Mouse (Mus musculus) heart, embryonic 10.5 days (tissue): Measurements from ENCODE around the gene Apba2. TPM values are rescaled to one million over a fixed set of nuclear protein-coding genes. Genes with fewer than 3 reads are reported as not detected.

Source experiments
- DNase-seq: peaks from one replicate; pipeline ENCODE4 v3.0.0-alpha.2; 2017; ENCODE audit warnings: low spot score
- H3K27ac ChIP-seq: fragments of 300-500 bp; sonication (generic); 2 replicates; pipeline ENCODE4 v1.5.1; 2016; ENCODE audit warnings: mild to moderate bottlenecking
- H3K27me3 ChIP-seq: fragments of 300-500 bp; sonication (generic); 2 replicates; pipeline ENCODE4 v1.6.1; 2016; ENCODE audit warnings: mild to moderate bottlenecking; ENCODE audit not compliant: poor library complexity, insufficient read depth, severe bottlenecking
- H3K36me3 ChIP-seq: fragments of 300-500 bp; sonication (generic); 2 replicates; pipeline ENCODE4 v1.6.1; 2016; ENCODE audit warnings: mild to moderate bottlenecking, moderate library complexity
- H3K4me1 ChIP-seq: fragments of 300-500 bp; sonication (generic); 2 replicates; pipeline ENCODE4 v1.6.1; 2016; ENCODE audit warnings: mild to moderate bottlenecking
- H3K4me3 ChIP-seq: fragments of 300-500 bp; sonication (generic); 2 replicates; pipeline ENCODE4 v1.5.1; 2016; ENCODE audit warnings: mild to moderate bottlenecking, moderate library complexity
- H3K9me3 ChIP-seq: fragments of 300-500 bp; sonication (generic); 2 replicates; pipeline ENCODE4 v1.6.1; 2016; ENCODE audit warnings: mild to moderate bottlenecking, moderate library complexity
- WGBS: fragments of 180-500 bp; shearing (Covaris S2); methylation state at CpG from one replicate; pipeline ENCODE4 v1.1.7; 2016; 5-methylcytosine and 5-hydroxymethylcytosine counted together
- polyA plus RNA-seq: library from polyadenylated mRNA; unstranded; fragments of >200 nt; fragmentation: Nextera tagmentation; extraction: Ambion mirVana; gene quantifications from 2 replicates; pipeline ENCODE4 v1.2.1, GENCODE M21; 2016

The Apba2 gene
- polyA plus RNA-seq, 1 experiment from 2014 or later, result 1.0 TPM

DNA sequence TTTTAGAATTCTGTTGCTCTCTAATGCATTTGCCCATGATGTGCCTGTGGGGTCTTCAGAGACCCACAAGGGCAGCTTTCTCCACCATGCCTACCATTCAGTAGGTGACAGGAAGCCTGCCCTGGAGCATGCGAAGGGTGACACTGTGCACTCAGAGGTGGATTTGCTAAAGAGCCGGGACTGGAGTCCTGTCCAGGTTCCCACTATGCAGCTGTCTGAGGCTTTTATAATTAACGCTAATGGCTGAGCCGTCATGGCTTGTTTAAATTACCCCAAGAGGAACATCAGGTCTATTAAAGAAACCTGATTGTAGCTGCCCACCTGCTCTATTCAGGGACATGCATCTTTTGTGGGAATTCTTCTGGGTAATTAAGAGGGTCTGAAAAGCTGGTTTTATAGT, 78.4 kb downstream of the Apba2 start:
- H3K4me1 ChIP-seq, result no peaks in the 10 kb centered on the region
- H3K9me3 ChIP-seq, result no peaks in the 10 kb centered on the region
- H3K27me3 ChIP-seq, result no peaks in the 10 kb centered on the region
- DNase-seq, result no peak
- no peak overlapping the region for H3K4me3 ChIP-seq
- H3K36me3 ChIP-seq, result no peaks in the 10 kb centered on the region
- WGBS, result 78% methylated on average over 4 of the region's 4 CpGs
- no peak overlapping the region for H3K27ac ChIP-seq

DNA sequence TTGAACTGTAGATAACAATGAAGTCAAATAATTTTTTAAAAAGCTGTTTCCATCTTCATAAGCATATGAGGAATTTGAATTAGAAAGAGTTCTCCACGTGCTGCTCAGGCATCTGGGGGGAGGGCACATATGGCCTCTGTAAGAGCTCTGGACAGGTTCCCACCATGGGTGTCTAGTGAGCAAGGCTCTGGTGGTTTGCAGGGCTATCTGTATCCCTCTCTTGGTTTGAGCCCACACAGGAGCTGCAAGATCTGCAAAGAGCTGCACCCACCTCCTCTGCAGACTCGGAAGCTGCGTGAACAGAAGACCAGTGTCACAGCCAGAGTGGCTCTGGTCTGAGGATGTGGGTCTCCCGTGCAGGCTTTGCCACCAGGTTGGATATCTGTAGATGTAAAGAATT, 78.8 kb downstream of the Apba2 start:
- H3K9me3 ChIP-seq, result no peaks in the 10 kb centered on the region
- no peaks in the 10 kb centered on the region for H3K36me3 ChIP-seq
- H3K4me3 ChIP-seq, result no peak overlapping the region
- no peaks in the 10 kb centered on the region for H3K27me3 ChIP-seq
- WGBS, result 84% methylated on average over 4 of the region's 4 CpGs
- H3K4me1 ChIP-seq, result no peaks in the 10 kb centered on the region
- no peak for DNase-seq
- no peak overlapping the region for H3K27ac ChIP-seq

DNA sequence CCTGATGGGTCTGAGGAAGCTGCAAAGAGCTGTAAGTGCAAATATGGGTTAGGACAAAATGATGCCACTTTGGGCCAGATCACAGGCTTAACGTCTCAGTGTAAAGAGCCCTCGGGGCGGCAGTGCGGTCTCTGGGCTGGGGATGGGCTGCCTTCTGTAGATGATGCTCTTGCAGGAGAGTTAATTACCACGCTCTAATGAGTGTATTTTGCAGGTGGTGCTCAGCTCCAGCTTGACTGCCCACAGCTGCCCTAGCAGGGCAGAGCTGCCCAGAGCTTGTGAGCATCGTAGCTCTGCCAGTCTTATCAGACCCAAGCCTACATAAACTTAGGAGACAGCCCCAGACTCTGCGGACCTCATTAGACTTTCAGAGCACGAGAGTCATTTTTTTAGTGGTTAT, 80.9 kb downstream of the Apba2 start:
- Histone ChIP-seq H3K9me3 (no peaks in the 10 kb centered on the region), H3K27me3 (no peaks in the 10 kb centered on the region), H3K4me3 (no peak overlapping the region), H3K36me3 (no peaks in the 10 kb centered on the region), H3K4me1 (no peaks in the 10 kb centered on the region), H3K27ac (no peak overlapping the region)
- 85% methylated on average over 8 of the region's 8 CpGs for WGBS
- DNase-seq, result no peak

DNA sequence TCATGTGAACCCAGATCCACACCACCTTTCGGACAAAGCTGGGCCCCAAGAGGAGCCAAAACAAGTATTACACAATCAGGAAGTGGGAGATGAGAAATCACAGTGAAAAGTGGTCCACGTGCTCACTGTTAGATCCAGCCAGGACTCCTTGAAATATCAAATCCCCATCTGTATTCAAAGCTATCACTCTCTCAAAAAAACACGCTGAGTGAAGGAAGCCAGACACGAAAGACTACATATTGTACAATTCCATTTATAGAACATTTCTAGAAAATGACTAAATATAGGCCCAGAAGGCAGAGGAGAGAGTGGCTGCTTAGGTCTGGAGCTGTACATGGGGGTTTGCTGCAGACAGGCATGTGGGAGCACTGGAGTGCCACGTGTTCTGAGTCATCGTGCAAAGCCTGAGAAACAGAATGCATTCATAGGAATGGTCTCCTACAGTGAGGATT, 82.2 kb downstream of the Apba2 start:
- no peak for DNase-seq
- 81% methylated on average over 6 of the region's 6 CpGs for WGBS
- Histone ChIP-seq H3K36me3 (no peaks in the 10 kb centered on the region), H3K9me3 (no peaks in the 10 kb centered on the region), H3K27ac (no peak overlapping the region), H3K4me3 (no peak overlapping the region), H3K27me3 (no peaks in the 10 kb centered on the region), H3K4me1 (no peaks in the 10 kb centered on the region)

DNA sequence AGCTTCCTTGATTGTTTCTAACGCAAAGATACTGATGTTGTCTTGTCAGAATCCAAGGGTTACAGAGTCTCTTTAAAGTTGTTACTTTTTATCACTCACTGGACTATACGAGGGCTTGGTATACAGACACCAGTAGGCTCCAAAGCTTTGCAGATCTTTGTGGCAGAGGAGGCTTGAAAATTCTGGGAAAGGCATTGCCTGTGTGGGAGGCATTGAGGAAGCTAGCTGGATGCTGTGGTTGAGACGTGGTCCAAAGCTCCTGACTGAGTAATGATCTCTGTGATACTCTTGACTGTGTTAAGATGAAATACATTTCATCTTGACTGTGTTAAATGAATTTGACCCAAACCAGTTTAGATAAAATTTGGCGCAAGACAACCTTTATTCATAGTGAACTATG, 84.6 kb downstream of the Apba2 start:
- H3K4me3 ChIP-seq, result no peak overlapping the region
- H3K4me1 ChIP-seq, result no peaks in the 10 kb centered on the region
- 77% methylated on average over 4 of the region's 4 CpGs for WGBS
- no peak for DNase-seq
- H3K36me3 ChIP-seq, result no peaks in the 10 kb centered on the region
- no peaks in the 10 kb centered on the region for H3K9me3 ChIP-seq
- no peak overlapping the region for H3K27ac ChIP-seq
- H3K27me3 ChIP-seq, result no peaks in the 10 kb centered on the region

DNA sequence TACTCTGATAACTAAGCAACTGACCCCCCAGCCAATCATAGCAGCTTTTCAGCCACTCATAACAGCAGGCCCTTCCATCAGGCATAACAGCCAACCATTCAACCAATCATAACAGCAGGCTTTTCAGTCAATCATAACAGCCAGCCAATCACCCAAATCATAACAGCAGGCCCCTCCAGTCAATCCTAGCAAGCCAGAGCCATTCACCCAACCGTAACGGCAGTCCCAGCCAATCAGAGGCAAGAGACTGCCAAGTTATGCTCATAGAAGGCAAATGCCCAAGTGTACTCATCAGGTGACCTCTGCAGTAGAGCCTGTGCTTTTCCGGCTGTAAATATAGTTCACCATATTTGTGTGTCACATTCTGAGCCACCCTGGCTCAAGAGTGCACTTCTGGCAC, 85.1 kb downstream of the Apba2 start:
- Histone ChIP-seq H3K27ac (no peak overlapping the region), H3K9me3 (no peaks in the 10 kb centered on the region), H3K4me1 (no peaks in the 10 kb centered on the region), H3K36me3 (no peaks in the 10 kb centered on the region), H3K4me3 (no peak overlapping the region), H3K27me3 (no peaks in the 10 kb centered on the region)
- no peak for DNase-seq
- 86% methylated on average over 3 of the region's 3 CpGs for WGBS

DNA sequence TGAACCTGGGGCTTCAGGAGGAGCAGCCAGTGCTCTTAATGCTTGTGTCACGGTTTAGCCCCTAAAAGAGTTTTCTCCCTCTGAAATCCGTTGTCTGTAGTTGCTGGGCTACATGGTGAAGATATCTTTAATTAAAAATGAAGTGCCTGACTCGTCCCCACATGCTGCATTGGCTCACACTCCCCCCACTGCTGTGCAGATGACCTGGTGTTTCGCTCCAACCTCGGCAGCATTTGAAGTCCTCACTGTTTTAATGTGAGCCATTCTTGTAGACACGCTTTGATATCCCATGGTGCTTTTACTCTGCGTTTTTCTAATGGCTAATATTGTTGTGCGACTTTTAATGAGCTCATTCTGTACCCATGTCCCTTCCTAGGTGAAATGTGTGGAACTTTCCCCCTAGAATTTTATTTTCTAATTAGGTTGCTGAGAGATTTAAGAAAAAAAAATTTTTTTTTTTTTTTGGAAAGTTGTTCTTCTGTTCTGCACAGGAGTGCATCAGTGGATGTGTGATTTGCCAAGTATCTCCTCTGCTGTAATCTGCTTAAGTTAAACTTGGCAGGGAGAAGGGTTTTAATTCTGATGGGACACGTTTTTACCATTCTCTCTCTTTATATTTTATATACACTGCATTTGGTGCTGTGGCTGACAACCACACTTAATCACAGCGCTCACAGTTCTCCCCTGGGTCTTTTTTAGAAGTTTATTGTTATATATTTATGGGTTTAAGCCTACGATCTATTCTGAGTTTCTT, 87.3 kb downstream of the Apba2 start:
- 75% methylated on average over 11 of the region's 11 CpGs for WGBS
- no peaks in the 10 kb centered on the region for H3K36me3 ChIP-seq

DNA sequence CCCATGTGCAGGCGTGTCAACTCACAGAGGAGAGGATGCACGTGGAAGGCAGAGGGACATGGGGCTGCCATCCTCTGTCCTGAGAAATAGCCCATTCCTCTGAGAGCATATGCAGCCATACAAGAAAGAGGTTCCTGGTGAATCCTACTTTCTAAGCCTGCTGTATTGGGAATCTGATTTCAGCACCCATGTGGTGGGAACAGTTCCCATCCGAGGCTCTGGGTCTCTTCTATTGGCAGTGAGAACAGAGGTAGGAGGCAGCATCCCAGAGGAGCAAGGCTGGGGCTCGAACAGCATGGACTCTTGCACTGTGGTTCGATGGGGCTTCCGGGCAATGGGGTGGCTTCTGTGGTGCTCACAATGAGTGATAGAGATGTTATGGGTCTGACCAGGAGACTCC, 93.8 kb downstream of the Apba2 start:
- DNase-seq, result no peak
- H3K27ac ChIP-seq, result no peak overlapping the region
- no peaks in the 10 kb centered on the region for H3K36me3 ChIP-seq
- no peaks in the 10 kb centered on the region for H3K4me1 ChIP-seq
- no peaks in the 10 kb centered on the region for H3K27me3 ChIP-seq
- no peak overlapping the region for H3K4me3 ChIP-seq
- 57% methylated on average over 6 of the region's 6 CpGs for WGBS
- H3K9me3 ChIP-seq, result no peaks in the 10 kb centered on the region

More for the DNA sequence above, 87.3 kb downstream of the Apba2 start:
- no peak overlapping the region for H3K27ac ChIP-seq
- no peaks in the 10 kb centered on the region for H3K9me3 ChIP-seq
- no peak overlapping the region for H3K4me3 ChIP-seq
- no peak for DNase-seq
- H3K27me3 ChIP-seq, result no peaks in the 10 kb centered on the region
- H3K4me1 ChIP-seq, result no peaks in the 10 kb centered on the region

DNA sequence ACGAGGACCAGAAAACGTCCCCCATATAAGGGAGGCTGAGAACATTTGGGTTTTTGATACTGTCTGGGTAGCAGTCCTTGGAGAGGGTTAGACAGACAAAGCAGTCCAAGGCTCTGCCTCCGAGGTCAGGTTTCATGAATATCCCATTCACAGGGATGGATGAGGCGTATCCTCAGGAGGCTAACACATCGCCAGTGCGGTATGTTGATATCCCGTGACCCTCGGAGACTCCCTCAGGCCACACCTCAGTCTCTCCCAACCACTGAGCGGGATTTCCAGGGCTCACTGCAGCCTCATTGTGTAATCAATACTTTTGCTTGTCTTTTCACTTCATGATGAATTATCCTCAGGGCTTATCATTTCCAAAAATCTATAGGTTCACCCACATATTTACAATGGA, 95.1 kb downstream of the Apba2 start:
- Histone ChIP-seq H3K4me3 (no peak overlapping the region), H3K9me3 (no peaks in the 10 kb centered on the region), H3K36me3 (no peaks in the 10 kb centered on the region), H3K27ac (no peak overlapping the region), H3K4me1 (no peaks in the 10 kb centered on the region), H3K27me3 (no peaks in the 10 kb centered on the region)
- DNase-seq, result no peak
- WGBS, result 72% methylated on average over 9 of the region's 9 CpGs

DNA sequence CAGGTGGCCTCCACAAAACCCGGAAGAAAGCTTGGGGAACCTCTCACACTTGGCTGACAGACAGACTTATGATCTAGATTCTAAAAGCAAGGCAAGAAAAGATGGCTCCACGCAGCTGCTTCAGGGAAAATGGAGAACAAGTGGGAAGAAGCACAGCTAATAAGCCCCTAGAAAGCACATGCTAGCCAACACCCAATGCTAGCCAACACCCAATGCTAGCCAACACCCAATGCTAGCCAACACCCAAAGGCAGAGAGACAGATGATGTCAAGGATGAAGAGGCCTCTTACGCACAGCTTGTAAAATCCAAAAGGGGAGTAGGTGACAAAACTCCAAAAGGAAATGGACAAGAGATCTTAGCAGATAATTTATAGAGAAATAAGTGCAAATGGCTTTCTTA, 108.4 kb downstream of the Apba2 start:
- Histone ChIP-seq H3K9me3 (no peaks in the 10 kb centered on the region), H3K27me3 (no peaks in the 10 kb centered on the region), H3K4me1 (no peaks in the 10 kb centered on the region), H3K4me3 (no peak overlapping the region), H3K27ac (no peak overlapping the region), H3K36me3 (no peaks in the 10 kb centered on the region)
- 80% methylated on average over 3 of the region's 3 CpGs for WGBS
- no peak for DNase-seq

DNA sequence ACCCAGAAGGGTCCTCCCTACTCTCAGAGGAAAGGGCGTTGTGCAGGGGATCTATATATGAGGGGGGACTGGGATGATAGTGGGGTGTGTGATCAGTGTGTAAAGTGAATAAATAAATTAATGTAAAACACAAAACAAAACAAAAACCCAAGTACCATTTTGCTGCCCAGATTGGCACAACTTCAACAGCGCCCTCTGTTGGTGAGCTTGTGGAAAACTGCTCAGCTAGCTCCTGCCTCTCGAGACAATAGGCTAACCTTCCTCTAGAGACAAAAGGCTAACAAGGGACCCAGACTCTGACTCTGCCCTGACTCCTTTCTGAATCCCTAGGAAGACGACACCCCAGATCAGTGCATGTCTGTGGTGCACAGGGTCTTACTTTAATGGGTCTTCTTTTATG, 109.4 kb downstream of the Apba2 start:
- no peaks in the 10 kb centered on the region for H3K36me3 ChIP-seq
- H3K27me3 ChIP-seq, result no peaks in the 10 kb centered on the region
- DNase-seq, result no peak
- H3K27ac ChIP-seq, result no peak overlapping the region
- H3K4me3 ChIP-seq, result no peak overlapping the region
- H3K9me3 ChIP-seq, result no peaks in the 10 kb centered on the region
- WGBS, result 61% methylated on average over 4 of the region's 4 CpGs
- H3K4me1 ChIP-seq, result no peaks in the 10 kb centered on the region

DNA sequence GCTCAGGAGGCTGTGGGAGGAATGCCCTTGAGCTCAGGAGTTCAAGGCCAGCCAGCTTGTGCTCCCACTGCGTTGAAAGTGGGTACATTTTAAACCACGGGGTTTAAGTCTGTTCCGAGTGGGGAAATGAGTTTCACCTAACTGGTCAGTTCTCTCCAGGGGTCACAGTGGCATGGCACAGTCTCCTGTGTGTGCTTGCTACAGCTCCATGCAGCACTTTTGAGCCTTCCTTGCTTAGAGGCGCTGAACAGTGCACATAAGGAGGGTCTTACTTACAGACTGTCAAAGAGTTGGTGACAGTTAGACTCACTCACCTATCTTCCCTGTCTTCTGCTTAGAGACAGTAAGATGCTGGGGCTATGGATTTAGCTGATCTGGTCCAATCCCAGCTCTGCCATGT, 117.8 kb downstream of the Apba2 start:
- Histone ChIP-seq H3K9me3 (no peaks in the 10 kb centered on the region), H3K36me3 (no peaks in the 10 kb centered on the region), H3K27ac (no peak overlapping the region), H3K4me1 (no peaks in the 10 kb centered on the region), H3K4me3 (no peak overlapping the region), H3K27me3 (no peaks in the 10 kb centered on the region)
- WGBS, result 84% methylated on average over 4 of the region's 4 CpGs
- no peak for DNase-seq

DNA sequence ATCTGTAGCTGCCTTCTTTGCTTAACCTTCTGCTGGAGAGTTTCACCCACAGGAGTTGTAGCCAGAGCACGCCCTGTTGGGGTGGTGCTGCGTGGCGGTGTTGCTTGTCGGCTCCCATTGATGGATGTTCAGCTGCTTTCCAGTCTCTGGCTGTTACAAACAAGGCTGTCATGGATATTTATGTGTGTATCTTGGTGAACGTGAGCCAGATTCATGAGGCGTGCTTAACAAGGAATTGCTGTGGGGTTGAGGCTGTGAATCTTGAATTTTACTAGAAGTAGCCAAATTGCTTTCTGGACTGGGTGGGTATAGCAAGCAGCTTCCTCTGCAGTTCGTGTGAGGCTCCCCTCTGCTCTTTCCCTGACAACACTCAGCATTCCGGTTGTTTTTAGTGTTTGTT, 125.0 kb downstream of the Apba2 start:
- Histone ChIP-seq H3K9me3 (no peaks in the 10 kb centered on the region), H3K27me3 (no peaks in the 10 kb centered on the region), H3K4me3 (no peak overlapping the region), H3K27ac (no peak overlapping the region), H3K36me3 (no peaks in the 10 kb centered on the region), H3K4me1 (0 out of 2 replicates have a peak, but pooled peaks cover 4% of the 10 kb centered on the region)
- no peak for DNase-seq
- WGBS, result 84% methylated on average over 8 of the region's 8 CpGs
